Comparison of ENCODE assay signal across 12 mouse cellular contexts in the genomic region with DNA sequence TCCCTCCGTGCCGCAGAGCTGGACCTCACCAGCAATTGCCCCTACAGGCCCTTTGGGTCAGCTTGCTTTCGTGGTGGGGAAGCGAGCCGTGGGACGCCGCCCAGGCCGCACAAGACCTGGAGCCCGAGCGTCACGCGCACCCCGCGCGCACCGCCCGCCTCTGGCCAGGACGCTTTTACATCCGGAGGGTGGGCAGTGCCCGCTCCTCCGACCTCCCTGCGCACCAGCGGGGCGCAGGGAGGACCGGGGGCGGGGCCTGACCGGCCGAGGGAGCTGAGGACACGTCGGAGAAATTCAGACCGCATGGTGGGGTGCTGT. TPM values are rescaled to one million over a fixed set of nuclear protein-coding genes. Genes with fewer than 3 reads are reported as not detected.
A peak's percentile ranks its signal among the peaks of the same experiment; 100 is the strongest.
DNase-seq lines count a peak whose midpoint lies in the region; ATAC-seq and TF ChIP-seq lines count a peak whose summit lies in the region.
"Had no signal": no experiment of that assay in that cellular context is flagged by ENCODE, and none has a peak within 500 bp of the region (broad histone marks: within the 10 kb centered on the region; RNA-seq: fewer than 3 reads in every experiment).

No protein-coding gene starts in this region.

- no peak for ATAC-seq in forebrain, postnatal 0 days
- ATAC-seq in kidney, embryonic 15.5 days (replicated peaks; ENCODE audit: low FRiP score) = no peak
- no peak for ATAC-seq in neural tube, embryonic 15.5 days (ENCODE audit: low FRiP score)

- DNase-seq in forebrain, embryonic 10.5 days (ENCODE audit: extremely low spot score, low spot score) = peak; percentile 35
- no peak for DNase-seq in forebrain, postnatal 0 days
- no peak for DNase-seq in kidney, adult 9 months
- DNase-seq in testis, postnatal 10 days (ENCODE audit: low spot score) = no peak
- no peak for DNase-seq in thymus, postnatal 25 days
- DNase-seq: adrenal gland, postnatal 14 days; gastrocnemius, adult 2 months; left cerebral cortex, postnatal 4 days had no signal

- under 1% methylated on average over 31 of the region's 31 CpGs for WGBS in forebrain, embryonic 10.5 days
- WGBS in forebrain, postnatal 0 days = 5% methylated on average over 31 of the region's 31 CpGs
- WGBS in kidney, embryonic 15.5 days = 10% methylated on average over 31 of the region's 31 CpGs
- 3% methylated on average over 31 of the region's 31 CpGs for WGBS in neural tube, embryonic 15.5 days

- no peak overlapping the region for H3K4me2 ChIP-seq in forebrain, postnatal 0 days (ENCODE audit: low read depth)
- H3K4me2 ChIP-seq in kidney, embryonic 15.5 days = peak overlapping the region; percentile 46
- H3K4me2 ChIP-seq in neural tube, embryonic 15.5 days = peak overlapping the region; percentile 42; the same call in 1 of the 2 replicates

- H3K9ac ChIP-seq in forebrain, postnatal 0 days = no peak overlapping the region
- H3K9ac ChIP-seq in kidney, embryonic 15.5 days = no peak overlapping the region
- H3K9ac ChIP-seq in neural tube, embryonic 15.5 days (replicated peaks) = no peak overlapping the region

- no peaks in the 10 kb centered on the region for H3K9me3 ChIP-seq in forebrain, embryonic 10.5 days
- no peaks in the 10 kb centered on the region for H3K9me3 ChIP-seq in forebrain, postnatal 0 days (ENCODE audit: low read length)
- H3K9me3 ChIP-seq in kidney, embryonic 15.5 days (replicated peaks) = no peaks in the 10 kb centered on the region
- H3K9me3 ChIP-seq in neural tube, embryonic 15.5 days (replicated peaks) = no peaks in the 10 kb centered on the region

- H3K36me3 ChIP-seq in forebrain, embryonic 10.5 days (replicated peaks) = no peaks in the 10 kb centered on the region
- H3K36me3 ChIP-seq in forebrain, postnatal 0 days (ENCODE audit: insufficient read depth) = no peaks in the 10 kb centered on the region
- H3K36me3 ChIP-seq in kidney, embryonic 15.5 days = no peaks in the 10 kb centered on the region
- H3K36me3 ChIP-seq in testis, adult 2 months (ENCODE audit: control insufficient read depth, insufficient read depth, low read length) = no peaks in the 10 kb centered on the region
- no peaks in the 10 kb centered on the region for H3K36me3 ChIP-seq in neural tube, embryonic 15.5 days

- H3K4me1 ChIP-seq in forebrain, embryonic 10.5 days = peaks cover 59% of the 10 kb centered on the region
- H3K4me1 ChIP-seq in forebrain, postnatal 0 days (ENCODE audit: insufficient read depth) = peaks cover 5% of the 10 kb centered on the region; the same call in 1 of the 2 replicates
- peaks cover 51% of the 10 kb centered on the region for H3K4me1 ChIP-seq in kidney, embryonic 15.5 days
- H3K4me1 ChIP-seq in testis, adult 2 months (ENCODE audit: control insufficient read depth, insufficient read depth, low read length) = peaks cover 65% of the 10 kb centered on the region
- H3K4me1 ChIP-seq in neural tube, embryonic 15.5 days = peaks cover 49% of the 10 kb centered on the region

- peaks cover 99% of the 10 kb centered on the region for H3K27me3 ChIP-seq in forebrain, embryonic 10.5 days (ENCODE audit: poor library complexity, severe bottlenecking)
- peaks cover 88% of the 10 kb centered on the region for H3K27me3 ChIP-seq in forebrain, postnatal 0 days (ENCODE audit: insufficient read depth, low read length)
- H3K27me3 ChIP-seq in kidney, embryonic 15.5 days = peaks cover 97% of the 10 kb centered on the region
- no peaks in the 10 kb centered on the region; the same call in 1 of the 2 replicates for H3K27me3 ChIP-seq in testis, adult 2 months (ENCODE audit: control insufficient read depth, insufficient read depth, low read length)
- H3K27me3 ChIP-seq in neural tube, embryonic 15.5 days (replicated peaks) = peaks cover 94% of the 10 kb centered on the region

- TF ChIP-seq CTCF in forebrain, postnatal 0 days (IDR thresholded peaks at IDR 0.05; ENCODE audit: low read depth) = no peak
- no peak for TF ChIP-seq CTCF in testis, adult 2 months (IDR thresholded peaks at IDR 0.05; ENCODE audit: control insufficient read depth, insufficient read depth, insufficient replicate concordance, low read depth, low read length)

- peak overlapping the region; percentile 43 for H3K4me3 ChIP-seq in forebrain, embryonic 10.5 days
- no peak overlapping the region for H3K4me3 ChIP-seq in forebrain, postnatal 0 days (ENCODE audit: low read depth, low read length)
- H3K4me3 ChIP-seq in kidney, embryonic 15.5 days (replicated peaks) = peak overlapping the region; percentile 23
- peak overlapping the region; percentile 33 for H3K4me3 ChIP-seq in testis, adult 2 months (ENCODE audit: control insufficient read depth, low read depth, low read length)
- H3K4me3 ChIP-seq in neural tube, embryonic 15.5 days (replicated peaks) = no peak overlapping the region; the same call in 1 of the 2 replicates
- H3K4me3 ChIP-seq: layer of hippocampus, adult 2 months had no signal

- no peak for TF ChIP-seq POLR2A in testis, adult 2 months (IDR thresholded peaks at IDR 0.05; ENCODE audit: control insufficient read depth, low read depth, low read length)

- H3K27ac ChIP-seq in forebrain, embryonic 10.5 days = no peak overlapping the region
- H3K27ac ChIP-seq in forebrain, postnatal 0 days (ENCODE audit: low read depth, low read length) = no peak overlapping the region
- no peak overlapping the region for H3K27ac ChIP-seq in kidney, embryonic 15.5 days
- no peak overlapping the region for H3K27ac ChIP-seq in testis, adult 2 months (ENCODE audit: control insufficient read depth, insufficient read depth, low read depth, low read length)
- no peak overlapping the region for H3K27ac ChIP-seq in neural tube, embryonic 15.5 days (replicated peaks)
- H3K27ac ChIP-seq: gastrocnemius, adult 2 months; layer of hippocampus, adult 2 months had no signal

RNA-seq across cellular contexts. Expression of a gene that starts 1.8 kb away (rescaled TPM):
- 0.95 and 1.1 TPM in 2 replicates for polyA plus RNA-seq in forebrain, embryonic 10.5 days (2016; fragmentation: Nextera tagmentation; extraction: Ambion mirVana)
- total RNA-seq in forebrain, postnatal 0 days (2014; rRNA removed) = 0.71 and 1.2 TPM in 2 replicates
- 0.70 and 0.90 TPM in 2 replicates for polyA plus RNA-seq in forebrain, postnatal 0 days (2015; fragmentation: Nextera tagmentation; extraction: Ambion mirVana)
- 0.28 and 0.40 TPM in 2 replicates for polyA plus RNA-seq in kidney, embryonic 15.5 days (2015; fragmentation: Nextera tagmentation; extraction: Ambion mirVana)
- polyA plus RNA-seq in testis, adult 2 months (2012; rRNA removed) = 4.2 and 6.1 TPM in 2 replicates
- polyA plus RNA-seq in neural tube, embryonic 15.5 days (2015; fragmentation: Nextera tagmentation; extraction: Ambion mirVana) = 1.2 and 1.9 TPM in 2 replicates
- total RNA-seq: adrenal gland, postnatal 14 days had no signal

RNA-seq across cellular contexts. Expression of a gene that starts 33.5 kb away (rescaled TPM):
- polyA plus RNA-seq in forebrain, embryonic 10.5 days (2016; fragmentation: Nextera tagmentation; extraction: Ambion mirVana) = 3.0 and 3.2 TPM in 2 replicates
- 34.1 and 34.2 TPM in 2 replicates for total RNA-seq in forebrain, postnatal 0 days (2014; rRNA removed)
- 9.4 and 11.4 TPM in 2 replicates for polyA plus RNA-seq in forebrain, postnatal 0 days (2015; fragmentation: Nextera tagmentation; extraction: Ambion mirVana)
- 0.93 and 1.6 TPM in 2 replicates for polyA plus RNA-seq in kidney, embryonic 15.5 days (2015; fragmentation: Nextera tagmentation; extraction: Ambion mirVana)
- polyA plus RNA-seq in testis, adult 2 months (2012; rRNA removed) = 7.8 and 10.9 TPM in 2 replicates
- polyA plus RNA-seq in neural tube, embryonic 15.5 days (2015; fragmentation: Nextera tagmentation; extraction: Ambion mirVana) = 10.1 and 11.5 TPM in 2 replicates
- total RNA-seq: gastrocnemius, adult 2 months had no signal

RNA-seq across cellular contexts. Expression of a gene that starts 37.5 kb away (rescaled TPM):
- 2.3 and 2.4 TPM in 2 replicates for polyA plus RNA-seq in forebrain, embryonic 10.5 days (2016; fragmentation: Nextera tagmentation; extraction: Ambion mirVana)
- total RNA-seq in forebrain, postnatal 0 days (2014; rRNA removed) = 32.7 and 33.4 TPM in 2 replicates
- 3.6 and 4.9 TPM in 2 replicates for polyA plus RNA-seq in forebrain, postnatal 0 days (2015; fragmentation: Nextera tagmentation; extraction: Ambion mirVana)
- polyA plus RNA-seq in kidney, embryonic 15.5 days (2015; fragmentation: Nextera tagmentation; extraction: Ambion mirVana) = 1.5 and 4.3 TPM in 2 replicates
- 9.5 and 11.6 TPM in 2 replicates for polyA plus RNA-seq in testis, adult 2 months (2012; rRNA removed)
- polyA plus RNA-seq in neural tube, embryonic 15.5 days (2015; fragmentation: Nextera tagmentation; extraction: Ambion mirVana) = 14.0 and 21.3 TPM in 2 replicates

RNA-seq across cellular contexts. Expression of a gene that starts 41.1 kb away (rescaled TPM):
- 21.0 and 21.5 TPM in 2 replicates for polyA plus RNA-seq in forebrain, embryonic 10.5 days (2016; fragmentation: Nextera tagmentation; extraction: Ambion mirVana)
- total RNA-seq in forebrain, postnatal 0 days (2014; rRNA removed) = 372 and 373 TPM in 2 replicates
- polyA plus RNA-seq in forebrain, postnatal 0 days (2015; fragmentation: Nextera tagmentation; extraction: Ambion mirVana) = 265 and 267 TPM in 2 replicates
- 16.3 and 17.1 TPM in 2 replicates for polyA plus RNA-seq in kidney, embryonic 15.5 days (2015; fragmentation: Nextera tagmentation; extraction: Ambion mirVana)
- polyA plus RNA-seq in testis, adult 2 months (2012; rRNA removed) = 62.5 and 63.0 TPM in 2 replicates
- 185 and 216 TPM in 2 replicates for polyA plus RNA-seq in neural tube, embryonic 15.5 days (2015; fragmentation: Nextera tagmentation; extraction: Ambion mirVana)

Comparison
In these comparisons a context has a peak if more than half of its experiments do, and no peak if none do; other contexts are left out.
1. H3K4me3 ChIP-seq: peak in forebrain, embryonic 10.5 days (single experiment), kidney, embryonic 15.5 days (single experiment) and testis, adult 2 months (single experiment); none in forebrain, postnatal 0 days (single experiment) and neural tube, embryonic 15.5 days (single experiment).